Mouse (Mus musculus): Measurements from ENCODE around the gene Galnt14. TPM values are rescaled to one million over a fixed set of nuclear protein-coding genes. Genes with fewer than 3 reads are reported as not detected.

Gene Galnt14
- polyA plus RNA-seq, 1 experiment = not detected

DNA sequence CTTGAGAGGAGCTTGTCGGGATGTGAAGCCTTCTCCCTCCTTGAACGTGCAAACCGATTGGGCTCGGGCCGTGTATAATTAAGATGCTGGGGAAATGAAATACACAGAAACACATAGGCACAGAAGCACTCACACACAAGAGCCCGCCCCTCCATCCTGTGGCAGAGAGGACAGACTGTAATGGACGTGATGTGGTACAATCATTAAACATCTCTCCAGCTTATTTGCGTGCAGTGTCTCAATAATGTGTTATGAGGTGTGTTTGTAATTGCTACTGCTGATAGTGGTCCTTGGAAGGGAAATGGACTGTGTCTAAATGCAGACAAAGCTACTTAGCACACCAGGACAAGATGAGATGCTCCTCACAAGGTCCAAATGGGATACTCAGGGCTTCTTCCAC is 24.0 kb downstream of the Galnt14 start:
- Histone ChIP-seq H3K4me3 (replicated peaks; ENCODE audit: control insufficient read depth, low read depth, low read length) (no peak overlapping the region), H3K27ac (ENCODE audit: control insufficient read depth, insufficient read depth, low read depth, low read length, poor library complexity) (no peak overlapping the region), H3K4me1 (ENCODE audit: control insufficient read depth, insufficient read depth, low read length) (no peaks in the 10 kb centered on the region)
- WGBS = 76% methylated on average over 8 of the region's 8 CpGs
- no peak for TF ChIP-seq CTCF (IDR thresholded peaks at IDR 0.05; ENCODE audit: control insufficient read depth, insufficient read depth, low read length)
- TF ChIP-seq POLR2A (IDR thresholded peaks at IDR 0.05; ENCODE audit: borderline replicate concordance, control insufficient read depth, low read depth, low read length) = no peak

DNA sequence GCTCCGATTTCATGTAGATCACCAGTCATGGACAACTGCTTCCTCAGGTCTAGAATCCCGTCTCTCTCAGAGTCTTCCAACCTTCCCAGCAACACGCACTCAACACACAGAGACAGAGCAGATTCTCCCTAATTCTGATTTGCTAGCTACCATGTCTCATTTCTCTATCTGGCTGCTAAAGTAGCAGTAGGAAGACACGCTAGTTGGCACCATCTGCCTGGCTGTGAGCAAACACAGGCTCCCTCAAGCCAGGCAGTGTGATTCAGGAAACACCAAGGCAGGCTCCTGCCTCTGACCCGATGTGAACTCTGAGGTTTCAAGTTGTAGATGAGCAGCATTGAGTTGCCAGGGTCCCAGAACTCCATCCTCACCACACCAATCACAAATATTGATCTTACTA is 25.5 kb downstream of the Galnt14 start:
- TF ChIP-seq POLR2A (IDR thresholded peaks at IDR 0.05; ENCODE audit: borderline replicate concordance, control insufficient read depth, low read depth, low read length) = no peak
- no peak for TF ChIP-seq CTCF (IDR thresholded peaks at IDR 0.05; ENCODE audit: control insufficient read depth, insufficient read depth, low read length)
- H3K4me3 ChIP-seq (replicated peaks; ENCODE audit: control insufficient read depth, low read depth, low read length) = no peak overlapping the region
- no peak overlapping the region for H3K27ac ChIP-seq (ENCODE audit: control insufficient read depth, insufficient read depth, low read depth, low read length, poor library complexity)
- WGBS = 70% methylated on average over 5 of the region's 5 CpGs
- H3K4me1 ChIP-seq (ENCODE audit: control insufficient read depth, insufficient read depth, low read length) = no peaks in the 10 kb centered on the region

DNA sequence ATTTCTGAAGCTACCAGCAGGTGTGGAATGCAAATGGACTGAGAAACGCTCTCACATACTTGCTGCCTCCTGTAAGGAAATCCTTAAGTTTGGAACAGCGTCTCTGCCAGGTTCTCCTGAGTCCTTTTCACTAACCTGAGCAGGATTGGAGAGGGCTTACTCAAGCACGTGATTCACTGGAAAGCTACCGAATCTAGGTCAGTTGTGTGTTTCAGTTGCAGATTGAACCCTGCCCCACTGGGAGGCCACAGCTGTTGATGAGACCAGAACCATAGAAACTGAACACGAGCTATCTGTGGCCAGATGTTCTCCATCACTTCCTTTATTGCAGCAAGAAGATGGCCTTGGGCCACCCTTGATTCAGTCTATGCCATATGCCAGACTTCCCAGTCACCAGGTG is 38.3 kb downstream of the Galnt14 start:
- H3K27ac ChIP-seq (ENCODE audit: control insufficient read depth, insufficient read depth, low read depth, low read length, poor library complexity) = no peak overlapping the region

DNA sequence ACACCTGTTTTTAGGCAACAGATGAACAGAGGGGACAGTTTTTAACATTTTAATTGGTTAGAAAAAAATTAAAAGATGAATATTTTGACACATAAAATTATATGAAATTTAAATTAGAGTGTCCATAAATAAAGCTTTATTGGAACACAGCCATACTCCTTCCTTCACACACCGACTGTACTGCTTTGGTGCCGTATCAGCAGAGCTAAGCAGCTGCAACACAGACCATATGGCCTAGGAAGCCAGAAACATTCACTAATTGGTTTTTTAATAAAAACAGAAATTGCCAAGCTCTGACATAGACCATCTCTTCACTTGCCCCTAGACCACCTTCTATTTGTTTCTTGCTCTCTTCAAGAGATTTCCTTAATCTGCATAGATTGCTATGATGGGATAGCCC is 40.2 kb downstream of the Galnt14 start:
- 78% methylated on average over 2 of the region's 2 CpGs for WGBS
- H3K27ac ChIP-seq (ENCODE audit: control insufficient read depth, insufficient read depth, low read depth, low read length, poor library complexity) = no peak overlapping the region
- TF ChIP-seq CTCF (IDR thresholded peaks at IDR 0.05; ENCODE audit: control insufficient read depth, insufficient read depth, low read length) = no peak
- TF ChIP-seq POLR2A (IDR thresholded peaks at IDR 0.05; ENCODE audit: borderline replicate concordance, control insufficient read depth, low read depth, low read length) = no peak
- no peak overlapping the region for H3K4me3 ChIP-seq (replicated peaks; ENCODE audit: control insufficient read depth, low read depth, low read length)
- no peaks in the 10 kb centered on the region for H3K4me1 ChIP-seq (ENCODE audit: control insufficient read depth, insufficient read depth, low read length)

More for the DNA sequence above, 38.3 kb downstream of the Galnt14 start:
- Histone ChIP-seq H3K4me3 (replicated peaks; ENCODE audit: control insufficient read depth, low read depth, low read length) (no peak overlapping the region), H3K4me1 (ENCODE audit: control insufficient read depth, insufficient read depth, low read length) (no peaks in the 10 kb centered on the region)
- TF ChIP-seq CTCF (IDR thresholded peaks at IDR 0.05; ENCODE audit: control insufficient read depth, insufficient read depth, low read length) (no peak), POLR2A (IDR thresholded peaks at IDR 0.05; ENCODE audit: borderline replicate concordance, control insufficient read depth, low read depth, low read length) (no peak)
- 63% methylated on average over 5 of the region's 5 CpGs for WGBS

DNA sequence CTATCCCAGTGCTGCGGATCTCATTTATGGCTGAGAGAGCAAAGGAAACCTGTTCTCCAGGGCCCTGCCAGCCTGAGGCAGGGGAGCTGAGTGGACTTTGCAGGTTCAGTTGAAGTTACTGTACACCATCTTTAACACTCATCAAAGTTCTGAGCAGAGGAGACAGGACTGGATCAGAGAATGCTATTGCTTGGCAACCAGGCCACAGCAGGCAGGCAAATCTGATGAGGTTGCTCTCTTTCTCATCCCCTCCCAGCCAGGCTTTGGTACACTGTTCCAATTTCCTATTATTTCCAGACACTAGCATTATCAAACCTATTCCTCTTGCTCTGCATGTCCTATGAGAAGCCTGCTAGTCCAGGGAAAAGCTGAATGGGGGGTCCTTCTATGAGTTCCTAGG is 41.3 kb downstream of the Galnt14 start:
- 81% methylated on average over 1 of the region's 1 CpGs for WGBS
- TF ChIP-seq POLR2A (IDR thresholded peaks at IDR 0.05; ENCODE audit: borderline replicate concordance, control insufficient read depth, low read depth, low read length) = no peak
- TF ChIP-seq CTCF (IDR thresholded peaks at IDR 0.05; ENCODE audit: control insufficient read depth, insufficient read depth, low read length) = no peak

DNA sequence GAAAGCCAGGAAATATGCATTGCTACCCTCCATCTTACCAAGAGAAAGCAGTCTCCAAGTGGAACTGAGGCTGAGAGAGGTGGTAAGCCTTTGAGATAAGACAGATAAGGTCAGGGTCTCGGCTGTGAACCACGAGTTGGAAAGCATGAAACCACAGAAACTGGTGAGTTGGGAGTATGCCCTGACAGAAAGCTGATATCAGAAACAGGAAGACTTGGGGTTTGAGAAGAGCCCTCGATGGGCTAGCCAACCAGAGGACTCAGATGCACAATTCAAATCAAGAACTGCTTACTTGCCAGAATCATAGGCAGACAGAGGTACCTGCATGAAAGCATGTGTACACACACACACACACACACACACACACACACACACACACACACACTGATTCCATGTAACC is 47.0 kb downstream of the Galnt14 start:
- no peak for TF ChIP-seq CTCF (IDR thresholded peaks at IDR 0.05; ENCODE audit: control insufficient read depth, insufficient read depth, low read length)
- no peak for TF ChIP-seq POLR2A (IDR thresholded peaks at IDR 0.05; ENCODE audit: borderline replicate concordance, control insufficient read depth, low read depth, low read length)
- no peak overlapping the region for H3K27ac ChIP-seq (ENCODE audit: control insufficient read depth, insufficient read depth, low read depth, low read length, poor library complexity)
- no peak overlapping the region for H3K4me3 ChIP-seq (replicated peaks; ENCODE audit: control insufficient read depth, low read depth, low read length)
- H3K4me1 ChIP-seq (ENCODE audit: control insufficient read depth, insufficient read depth, low read length) = no peaks in the 10 kb centered on the region
- WGBS = 2% methylated on average over 3 of the region's 3 CpGs

More for the DNA sequence above, 41.3 kb downstream of the Galnt14 start:
- H3K27ac ChIP-seq (ENCODE audit: control insufficient read depth, insufficient read depth, low read depth, low read length, poor library complexity) = no peak overlapping the region
- no peak overlapping the region for H3K4me3 ChIP-seq (replicated peaks; ENCODE audit: control insufficient read depth, low read depth, low read length)
- no peaks in the 10 kb centered on the region for H3K4me1 ChIP-seq (ENCODE audit: control insufficient read depth, insufficient read depth, low read length)

DNA sequence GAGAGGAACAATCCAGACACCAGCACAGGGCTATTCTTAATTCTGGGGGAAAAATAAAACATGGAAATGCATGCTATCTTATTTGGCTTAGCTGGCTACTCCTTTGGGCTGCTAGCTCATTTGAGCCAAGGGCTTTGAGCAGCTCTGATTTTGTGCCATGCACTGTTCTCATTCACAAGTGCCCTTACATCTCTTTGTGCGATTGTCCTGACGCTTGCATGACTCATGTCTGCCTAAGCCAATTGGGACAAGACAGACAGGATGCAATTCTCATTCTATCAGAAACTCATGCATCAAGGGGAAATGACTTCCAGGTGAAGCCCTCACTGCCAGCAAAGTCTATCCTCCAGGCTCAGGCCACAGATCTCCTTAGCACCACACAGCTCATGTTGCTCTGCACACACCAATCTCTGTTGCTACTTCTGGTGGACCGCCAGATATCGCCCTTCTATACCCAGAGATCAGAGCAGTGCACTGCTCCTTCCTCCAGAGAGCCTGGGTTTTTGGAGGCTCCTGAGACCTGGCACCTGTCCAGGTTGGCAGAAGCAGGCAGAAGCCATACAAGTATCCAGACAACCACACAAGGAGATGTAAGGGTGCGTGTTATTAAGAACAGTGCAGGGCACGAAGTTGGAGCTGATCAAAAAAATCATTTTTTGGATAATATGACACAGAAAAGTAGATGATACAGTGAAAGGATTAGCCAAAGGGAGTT is 51.4 kb downstream of the Galnt14 start:
- TF ChIP-seq CTCF (IDR thresholded peaks at IDR 0.05; ENCODE audit: control insufficient read depth, insufficient read depth, low read length) = no peak
- TF ChIP-seq POLR2A (IDR thresholded peaks at IDR 0.05; ENCODE audit: borderline replicate concordance, control insufficient read depth, low read depth, low read length) = no peak
- Histone ChIP-seq H3K4me3 (replicated peaks; ENCODE audit: control insufficient read depth, low read depth, low read length) (no peak overlapping the region), H3K4me1 (ENCODE audit: control insufficient read depth, insufficient read depth, low read length) (no peaks in the 10 kb centered on the region), H3K27ac (ENCODE audit: control insufficient read depth, insufficient read depth, low read depth, low read length, poor library complexity) (no peak overlapping the region)
- 79% methylated on average over 6 of the region's 6 CpGs for WGBS

DNA sequence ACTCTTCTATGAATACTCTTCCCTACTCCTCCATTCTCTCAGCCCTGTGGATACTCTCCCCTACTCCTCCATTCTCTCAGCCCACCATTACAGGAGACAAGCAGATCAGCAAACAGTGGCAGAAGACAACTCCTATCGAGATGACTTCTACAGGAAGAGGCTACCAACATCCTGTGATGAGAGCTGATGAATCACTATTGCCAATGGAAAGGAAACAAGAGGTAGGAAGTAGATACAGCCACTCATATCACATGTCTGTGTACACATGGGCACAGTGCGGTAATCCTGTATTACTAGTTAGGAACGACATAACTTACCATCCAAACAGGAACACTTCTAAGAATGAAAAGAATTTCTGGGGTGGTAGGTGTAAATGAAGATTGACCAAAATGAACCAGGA is 53.9 kb downstream of the Galnt14 start:
- Histone ChIP-seq H3K27ac (ENCODE audit: control insufficient read depth, insufficient read depth, low read depth, low read length, poor library complexity) (no peak overlapping the region), H3K4me1 (ENCODE audit: control insufficient read depth, insufficient read depth, low read length) (no peaks in the 10 kb centered on the region), H3K4me3 (replicated peaks; ENCODE audit: control insufficient read depth, low read depth, low read length) (no peak overlapping the region)
- TF ChIP-seq POLR2A (IDR thresholded peaks at IDR 0.05; ENCODE audit: borderline replicate concordance, control insufficient read depth, low read depth, low read length) (no peak), CTCF (IDR thresholded peaks at IDR 0.05; ENCODE audit: control insufficient read depth, insufficient read depth, low read length) (no peak)
- 42% methylated on average over 3 of the region's 3 CpGs for WGBS

DNA sequence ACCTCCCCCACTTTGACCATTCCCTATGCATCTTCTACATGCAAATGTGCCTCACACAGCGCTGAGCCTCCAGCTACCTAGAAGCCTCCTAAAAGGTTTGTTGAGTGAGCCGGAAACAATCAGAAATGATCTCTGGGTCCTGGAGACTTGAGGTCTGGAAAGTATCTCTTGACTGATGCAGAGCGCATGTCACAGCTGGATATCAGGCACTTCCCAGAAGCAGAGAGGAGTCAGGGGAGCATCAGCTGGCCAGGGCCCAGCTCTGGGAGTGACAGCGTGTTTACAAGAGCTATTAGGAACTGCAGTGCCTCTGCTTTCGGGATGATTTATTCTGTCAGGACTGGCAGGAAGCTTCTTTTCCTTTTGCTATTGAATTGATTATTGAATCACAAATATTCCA is 56.0 kb downstream of the Galnt14 start:
- H3K27ac ChIP-seq (ENCODE audit: control insufficient read depth, insufficient read depth, low read depth, low read length, poor library complexity) = no peak overlapping the region
- 61% methylated on average over 5 of the region's 5 CpGs for WGBS
- TF ChIP-seq POLR2A (IDR thresholded peaks at IDR 0.05; ENCODE audit: borderline replicate concordance, control insufficient read depth, low read depth, low read length) (no peak), CTCF (IDR thresholded peaks at IDR 0.05; ENCODE audit: control insufficient read depth, insufficient read depth, low read length) (no peak)

More for the DNA sequence above, 56.0 kb downstream of the Galnt14 start:
- no peaks in the 10 kb centered on the region for H3K4me1 ChIP-seq (ENCODE audit: control insufficient read depth, insufficient read depth, low read length)
- H3K4me3 ChIP-seq (replicated peaks; ENCODE audit: control insufficient read depth, low read depth, low read length) = no peak overlapping the region
